Mouse (Mus musculus) limb, embryonic 14.5 days (tissue): ENCODE data around the gene Egfem1. TPM values are rescaled to one million over a fixed set of nuclear protein-coding genes. Genes with fewer than 3 reads are reported as not detected.

Experiments
- ATAC-seq: fragments of 200-750 bp; cut with Nextera tagmentation; 2 replicates; pipeline ENCODE4 v1.8.0; 2017; ENCODE audit warnings: low read depth, moderate number of reproducible peaks, moderate TSS enrichment; ENCODE audit not compliant: low FRiP score
- DNase-seq: peaks from one replicate; pipeline ENCODE4 v3.0.0-alpha.2; 2015; ENCODE audit warnings: low spot score
- H3K27ac ChIP-seq: fragments of 300-500 bp; sonication (generic); replicated peaks from 2 replicates; pipeline ENCODE4 v1.5.1; 2014; ENCODE audit warnings: low read depth, mild to moderate bottlenecking, low read length, moderate library complexity, mixed read lengths
- H3K27me3 ChIP-seq: fragments of 300-500 bp; sonication (generic); 2 replicates; pipeline ENCODE4 v1.6.1; 2014; ENCODE audit warnings: low read length, mixed read lengths; ENCODE audit not compliant: control insufficient read depth, insufficient read depth
- H3K36me3 ChIP-seq: fragments of 300-500 bp; sonication (generic); 2 replicates; pipeline ENCODE4 v1.6.1; 2014; ENCODE audit warnings: mild to moderate bottlenecking, low read length, moderate library complexity, mixed read lengths; ENCODE audit not compliant: control insufficient read depth, insufficient read depth
- H3K4me1 ChIP-seq: fragments of 300-500 bp; sonication (generic); 2 replicates; pipeline ENCODE4 v1.6.1; 2014; ENCODE audit warnings: antibody characterized with exemption, low read length, mixed read lengths; ENCODE audit not compliant: control insufficient read depth, insufficient read depth
- H3K4me2 ChIP-seq: fragments of 300-500 bp; sonication (generic); replicated peaks from 2 replicates; pipeline ENCODE4 v1.6.1; 2014; ENCODE audit warnings: low read depth, mild to moderate bottlenecking, low read length, moderate library complexity; ENCODE audit not compliant: severe bottlenecking
- H3K4me3 ChIP-seq: fragments of 300-500 bp; sonication (generic); replicated peaks from 2 replicates; pipeline ENCODE4 v1.5.1; 2014; ENCODE audit warnings: low read length
- H3K9ac ChIP-seq: fragments of 300-500 bp; sonication (generic); 2 replicates; pipeline ENCODE4 v1.6.1; 2014; ENCODE audit warnings: mild to moderate bottlenecking, low read depth, low read length, moderate library complexity; ENCODE audit not compliant: severe bottlenecking
- H3K9me3 ChIP-seq: fragments of 300-500 bp; sonication (generic); 2 replicates; pipeline ENCODE4 v1.6.1; 2016; ENCODE audit warnings: low read length; ENCODE audit not compliant: control insufficient read depth
- POLR2A ChIP-seq: fragments of 200-500 bp; IDR thresholded peaks from 2 replicates; pipeline ENCODE4 v1.8.0; 2012; ENCODE audit warnings: inconsistent platforms, mild to moderate bottlenecking, moderate library complexity, borderline replicate concordance; ENCODE audit not compliant: insufficient read depth, insufficient read length; ENCODE audit errors: extremely low read depth
- WGBS: fragments of 180-500 bp; shearing (Covaris S2); extraction: QIAGEN DNeasy Blood & Tissue Kit; methylation state at CpG from one replicate; pipeline ENCODE4 v1.1.7; 2014; 5-methylcytosine and 5-hydroxymethylcytosine counted together
- polyA plus RNA-seq, 2 experiments: library from polyadenylated mRNA; depleted of rRNA in 1 of 2; stranded (reverse) in 1 of 2; unstranded in 1 of 2; fragments of >200 nt; fragmentation: Nextera tagmentation in 1 of 2; extraction: Ambion mirVana in 1 of 2; gene quantifications; 2 replicates each; pipeline versions ENCODE4 v1.2.1 to v1.2.3; 2012 to 2014

The Egfem1 gene
- polyA plus RNA-seq, 2 experiments: 4.5 to 8.5 TPM

GRCm38 (mm10) chr3:29197727-29198512 is 116.1 kb downstream of the Egfem1 start:
- no peaks in the 10 kb centered on the region for H3K27me3 ChIP-seq
- H3K4me1 ChIP-seq: peaks cover 6% of the 10 kb centered on the region; the same call in 1 of the 2 replicates
- WGBS: 37% methylated on average over 10 of the region's 10 CpGs
- H3K36me3 ChIP-seq: no peaks in the 10 kb centered on the region
- no peak overlapping the region for H3K4me3 ChIP-seq
- DNase-seq (peak; percentile 57), ATAC-seq (peak; percentile 55; the same call in 1 of the 2 replicates)
- no peak overlapping the region for H3K27ac ChIP-seq
- H3K4me2 ChIP-seq: no peak overlapping the region
- no peaks in the 10 kb centered on the region for H3K9me3 ChIP-seq
- no peak overlapping the region for H3K9ac ChIP-seq
- TF ChIP-seq POLR2A: no peak

DNA sequence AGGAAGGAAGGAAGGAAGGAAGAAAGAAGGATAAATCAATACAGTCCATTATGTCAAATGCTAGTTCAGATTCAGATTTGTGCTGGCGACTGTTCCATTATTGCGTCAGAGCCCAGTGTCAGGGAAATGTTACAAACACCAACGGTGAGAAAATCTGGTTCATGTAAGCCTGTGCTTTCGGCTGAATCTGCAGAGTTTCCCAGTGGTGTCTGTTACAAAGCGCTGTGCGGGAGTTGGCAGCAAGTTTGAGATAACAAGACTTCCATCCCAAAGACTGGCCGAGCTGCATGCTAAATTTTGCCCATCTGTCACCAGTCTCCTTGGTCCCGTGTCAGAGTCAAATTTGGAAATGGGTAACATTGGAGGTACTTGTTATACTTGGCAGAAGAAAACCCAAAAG is 118.8 kb downstream of the Egfem1 start:
- ATAC-seq (no peak), DNase-seq (no peak)
- no peak overlapping the region for H3K9ac ChIP-seq
- H3K4me2 ChIP-seq: no peak overlapping the region
- H3K9me3 ChIP-seq: no peaks in the 10 kb centered on the region
- peaks cover 6% of the 10 kb centered on the region; the same call in 1 of the 2 replicates for H3K4me1 ChIP-seq
- no peak overlapping the region for H3K4me3 ChIP-seq
- no peak overlapping the region for H3K27ac ChIP-seq
- no peaks in the 10 kb centered on the region for H3K27me3 ChIP-seq
- TF ChIP-seq POLR2A: no peak
- H3K36me3 ChIP-seq: no peaks in the 10 kb centered on the region
- 66% methylated on average over 8 of the region's 8 CpGs for WGBS

DNA sequence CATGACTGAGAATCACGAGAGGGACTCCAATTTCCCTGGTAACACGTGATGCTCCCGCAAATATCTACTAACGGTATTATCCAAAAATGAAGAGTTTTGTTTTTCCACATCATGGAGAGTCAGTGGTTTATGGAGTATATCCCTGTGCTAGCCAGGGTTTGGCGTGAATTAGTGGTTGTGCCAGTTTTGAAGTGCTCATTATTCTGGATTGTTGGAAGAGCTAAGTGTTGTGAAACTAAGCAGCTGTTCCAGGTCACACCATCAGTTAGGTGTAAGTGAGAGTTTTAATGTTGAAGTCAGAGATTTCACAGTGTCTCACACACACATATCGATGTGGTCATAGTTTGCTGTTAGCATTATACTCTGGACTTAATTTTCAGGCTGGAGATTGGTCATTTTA is 120.7 kb downstream of the Egfem1 start:
- no peaks in the 10 kb centered on the region for H3K9me3 ChIP-seq
- ATAC-seq (no peak), DNase-seq (no peak)
- no peak overlapping the region for H3K9ac ChIP-seq
- H3K36me3 ChIP-seq: no peaks in the 10 kb centered on the region
- H3K4me2 ChIP-seq: no peak overlapping the region
- H3K4me1 ChIP-seq: peaks cover 6% of the 10 kb centered on the region; the same call in 1 of the 2 replicates
- 91% methylated on average over 6 of the region's 6 CpGs for WGBS
- no peak overlapping the region for H3K27ac ChIP-seq
- H3K27me3 ChIP-seq: no peaks in the 10 kb centered on the region
- TF ChIP-seq POLR2A: no peak
- no peak overlapping the region for H3K4me3 ChIP-seq

DNA sequence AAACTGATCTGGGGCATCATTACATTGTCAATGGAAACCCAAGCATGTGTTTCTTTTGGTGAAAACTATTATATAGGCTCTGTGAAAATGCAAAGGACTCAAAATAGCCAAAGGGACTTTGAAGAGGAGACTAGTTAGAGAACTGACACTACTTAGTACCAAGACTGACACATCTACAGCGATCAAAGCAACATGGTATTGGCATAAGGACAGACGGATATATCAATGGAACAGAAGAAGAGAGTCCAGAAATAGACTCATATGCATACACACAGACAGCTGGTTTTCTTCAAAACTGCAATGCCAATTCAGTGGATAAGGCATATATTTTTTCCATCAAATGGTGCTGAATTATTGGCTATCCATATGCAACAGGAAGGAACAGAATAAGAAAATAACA is 140.6 kb downstream of the Egfem1 start:
- Histone ChIP-seq H3K36me3 (no peaks in the 10 kb centered on the region), H3K27me3 (no peaks in the 10 kb centered on the region), H3K4me3 (no peak overlapping the region), H3K9me3 (no peaks in the 10 kb centered on the region), H3K27ac (no peak overlapping the region), H3K4me1 (no peaks in the 10 kb centered on the region), H3K9ac (no peak overlapping the region), H3K4me2 (no peak overlapping the region)
- TF ChIP-seq POLR2A: no peak
- DNase-seq: no peak
- ATAC-seq: no peak
- 79% methylated on average over 2 of the region's 2 CpGs for WGBS

- TF ChIP-seq POLR2A: no peak
- 51% methylated on average over 2 of the region's 2 CpGs for WGBS
Observed at GRCm38 (mm10) chr3:29229712-29230111, 147.9 kb downstream of the Egfem1 start.

More at GRCm38 (mm10) chr3:29229712-29230111, 147.9 kb downstream of the Egfem1 start:
- Histone ChIP-seq H3K4me2 (no peak overlapping the region), H3K27me3 (no peaks in the 10 kb centered on the region), H3K9me3 (no peaks in the 10 kb centered on the region), H3K27ac (no peak overlapping the region), H3K4me1 (no peaks in the 10 kb centered on the region), H3K9ac (no peak overlapping the region), H3K36me3 (no peaks in the 10 kb centered on the region), H3K4me3 (no peak overlapping the region)
- no peak for DNase-seq
- ATAC-seq: no peak
